Mouse (Mus musculus): ENCODE data around the gene Elob. TPM values are rescaled to one million over a fixed set of nuclear protein-coding genes. Genes with fewer than 3 reads are reported as not detected.

Elob gene
- polyA plus RNA-seq (2016; fragmentation: Nextera tagmentation; extraction: Ambion mirVana): 1,179 and 1,231 TPM in 2 replicates

- Histone ChIP-seq H3K27me3 (peaks cover 18% of the 10 kb centered on the region), H3K9ac (replicated peaks) (peak within 1 kb of the TSS; percentile 91), H3K4me2 (peak within 1 kb of the TSS; percentile 71), H3K4me1 (replicated peaks) (peaks cover 23% of the 10 kb centered on the region), H3K4me3 (replicated peaks) (peak within 1 kb of the TSS; percentile 82), H3K36me3 (peaks cover 30% of the 10 kb centered on the region), H3K9me3 (no peaks in the 10 kb centered on the region), H3K27ac (peak within 1 kb of the TSS; percentile 95)
- 2% methylated on average over 28 of the region's 42 CpGs for WGBS
- ATAC-seq (ENCODE audit: insufficient number of reproducible peaks, insufficient read depth, low FRiP score, low TSS enrichment, low read depth): peak; percentile 91
These were observed at the start of gene Elob for GRCm38 (mm10) chr17:23829064-23829619. Elob (minus strand) TSS chr17:23829136.

GRCm38 (mm10) chr17:23877166-23877565 lies 48.2 kb upstream of the Elob start:
- ATAC-seq (ENCODE audit: insufficient number of reproducible peaks, insufficient read depth, low FRiP score, low TSS enrichment, low read depth): no peak
- WGBS: 90% methylated on average over 2 of the region's 2 CpGs
- H3K36me3 ChIP-seq: no peaks in the 10 kb centered on the region
- no peak overlapping the region for H3K4me2 ChIP-seq
- H3K4me1 ChIP-seq (replicated peaks): no peaks in the 10 kb centered on the region
- H3K9ac ChIP-seq (replicated peaks): no peak overlapping the region
- H3K9me3 ChIP-seq: no peaks in the 10 kb centered on the region
- H3K27ac ChIP-seq: no peak overlapping the region
- no peak overlapping the region for H3K4me3 ChIP-seq (replicated peaks)
- H3K27me3 ChIP-seq: no peaks in the 10 kb centered on the region

GRCm38 (mm10) chr17:23876741-23877140 lies 47.8 kb upstream of the Elob start:
- H3K9me3 ChIP-seq: no peaks in the 10 kb centered on the region
- H3K4me1 ChIP-seq (replicated peaks): no peaks in the 10 kb centered on the region
- H3K36me3 ChIP-seq: no peaks in the 10 kb centered on the region
- H3K27ac ChIP-seq: no peak overlapping the region
- ATAC-seq (ENCODE audit: insufficient number of reproducible peaks, insufficient read depth, low FRiP score, low TSS enrichment, low read depth): no peak
- 51% methylated on average over 3 of the region's 3 CpGs for WGBS
- no peak overlapping the region for H3K4me3 ChIP-seq (replicated peaks)
- H3K9ac ChIP-seq (replicated peaks): no peak overlapping the region
- no peaks in the 10 kb centered on the region for H3K27me3 ChIP-seq
- no peak overlapping the region for H3K4me2 ChIP-seq

- H3K9ac ChIP-seq (replicated peaks): no peak overlapping the region
- H3K27me3 ChIP-seq: no peaks in the 10 kb centered on the region
- no peaks in the 10 kb centered on the region for H3K36me3 ChIP-seq
- 0 out of 2 replicates have a peak, but pooled peaks cover 3% of the 10 kb centered on the region for H3K4me1 ChIP-seq (replicated peaks)
- no peak overlapping the region for H3K4me3 ChIP-seq (replicated peaks)
- H3K9me3 ChIP-seq: no peaks in the 10 kb centered on the region
- H3K4me2 ChIP-seq: no peak overlapping the region
- H3K27ac ChIP-seq: no peak overlapping the region
- WGBS: 49% methylated on average over 8 of the region's 8 CpGs
- ATAC-seq (ENCODE audit: insufficient number of reproducible peaks, insufficient read depth, low FRiP score, low TSS enrichment, low read depth): no peak
These were observed 45.2 kb upstream of the Elob start for GRCm38 (mm10) chr17:23873884-23874856.

- WGBS: 90% methylated on average over 11 of the region's 11 CpGs
- Histone ChIP-seq H3K4me2 (no peak overlapping the region), H3K4me1 (replicated peaks) (0 out of 2 replicates have a peak, but pooled peaks cover 3% of the 10 kb centered on the region), H3K36me3 (no peaks in the 10 kb centered on the region), H3K9me3 (no peaks in the 10 kb centered on the region; the same call in 1 of the 2 replicates), H3K9ac (replicated peaks) (no peak overlapping the region), H3K4me3 (replicated peaks) (no peak overlapping the region), H3K27me3 (no peaks in the 10 kb centered on the region), H3K27ac (no peak overlapping the region)
- ATAC-seq (ENCODE audit: insufficient number of reproducible peaks, insufficient read depth, low FRiP score, low TSS enrichment, low read depth): no peak
These were observed 39.6 kb upstream of the Elob start for GRCm38 (mm10) chr17:23868513-23868912.

- Histone ChIP-seq H3K4me3 (replicated peaks) (no peak within 1 kb of the TSS), H3K36me3 (no peaks in the 10 kb centered on the region), H3K4me1 (replicated peaks) (0 out of 2 replicates have a peak, but pooled peaks cover 3% of the 10 kb centered on the region), H3K4me2 (no peak within 1 kb of the TSS), H3K27me3 (no peaks in the 10 kb centered on the region), H3K9ac (replicated peaks) (no peak within 1 kb of the TSS), H3K27ac (no peak within 1 kb of the TSS), H3K9me3 (no peaks in the 10 kb centered on the region; the same call in 1 of the 2 replicates)
- 85% methylated on average over 15 of the region's 15 CpGs for WGBS
- ATAC-seq (ENCODE audit: insufficient number of reproducible peaks, insufficient read depth, low FRiP score, low TSS enrichment, low read depth): no peak
These were observed 38.8 kb upstream of the Elob start, which contains the start of gene Prss21 for GRCm38 (mm10) chr17:23867756-23868155. Prss21 (plus strand) TSS chr17:23868056.

DNA sequence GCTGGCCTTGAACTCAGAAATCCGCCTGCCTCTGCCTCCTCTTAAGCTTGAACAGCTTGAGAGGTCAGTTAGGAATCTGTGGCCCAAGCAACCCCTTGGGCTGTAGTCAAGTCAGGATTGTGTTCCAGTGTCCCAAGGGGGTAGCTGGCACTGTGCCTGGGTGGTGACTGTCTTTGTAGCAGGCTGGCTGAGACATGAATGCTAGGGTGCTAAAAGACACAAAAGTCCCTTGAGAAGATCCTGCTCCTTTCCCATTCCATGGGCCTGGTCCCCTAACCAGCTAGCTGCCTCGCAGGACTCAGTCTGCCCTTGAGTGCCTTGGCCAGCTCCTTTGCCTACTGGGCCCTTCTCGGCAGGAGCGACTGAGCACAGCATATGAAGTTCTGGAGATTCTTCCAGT lies 34.0 kb upstream of the Elob start:
- no peaks in the 10 kb centered on the region for H3K36me3 ChIP-seq

GRCm38 (mm10) chr17:23857913-23858312 lies 29.0 kb upstream of the Elob start:
- no peak for ATAC-seq (ENCODE audit: insufficient number of reproducible peaks, insufficient read depth, low FRiP score, low TSS enrichment, low read depth)
- no peaks in the 10 kb centered on the region for H3K36me3 ChIP-seq
- no peak overlapping the region for H3K4me2 ChIP-seq
- no peaks in the 10 kb centered on the region for H3K27me3 ChIP-seq
- no peaks in the 10 kb centered on the region for H3K9me3 ChIP-seq
- H3K4me1 ChIP-seq (replicated peaks): no peaks in the 10 kb centered on the region
- H3K27ac ChIP-seq: no peak overlapping the region
- no peak overlapping the region for H3K9ac ChIP-seq (replicated peaks)
- WGBS: 64% methylated on average over 2 of the region's 2 CpGs
- H3K4me3 ChIP-seq (replicated peaks): no peak overlapping the region

More for the DNA sequence above, 34.0 kb upstream of the Elob start:
- Histone ChIP-seq H3K4me1 (replicated peaks) (no peaks in the 10 kb centered on the region), H3K9ac (replicated peaks) (no peak overlapping the region), H3K4me2 (no peak overlapping the region), H3K9me3 (no peaks in the 10 kb centered on the region; the same call in 1 of the 2 replicates), H3K27me3 (no peaks in the 10 kb centered on the region), H3K4me3 (replicated peaks) (no peak overlapping the region), H3K27ac (no peak overlapping the region)
- ATAC-seq (ENCODE audit: insufficient number of reproducible peaks, insufficient read depth, low FRiP score, low TSS enrichment, low read depth): no peak
- WGBS: 87% methylated on average over 4 of the region's 4 CpGs

DNA sequence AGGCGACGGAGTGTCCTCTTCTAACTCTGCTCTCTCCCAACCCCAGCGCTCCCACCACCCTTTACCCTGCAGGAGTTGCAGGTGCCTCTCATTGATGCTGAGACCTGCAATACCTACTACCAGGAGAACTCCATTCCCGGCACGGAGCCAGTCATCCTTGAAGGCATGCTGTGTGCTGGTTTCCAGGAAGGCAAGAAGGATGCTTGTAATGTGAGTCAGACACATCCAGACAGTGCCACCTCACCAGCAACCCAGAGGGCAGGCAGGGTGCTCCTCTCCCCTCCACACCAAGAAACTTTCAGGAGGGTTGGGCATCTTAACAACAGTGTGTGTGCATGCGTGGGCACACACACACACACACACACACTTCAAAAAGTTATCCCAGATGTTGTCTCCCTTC lies 28.3 kb upstream of the Elob start:
- Histone ChIP-seq H3K36me3 (no peaks in the 10 kb centered on the region), H3K9ac (replicated peaks) (no peak overlapping the region), H3K27me3 (no peaks in the 10 kb centered on the region), H3K4me2 (no peak overlapping the region), H3K9me3 (no peaks in the 10 kb centered on the region), H3K4me1 (replicated peaks) (no peaks in the 10 kb centered on the region), H3K4me3 (replicated peaks) (no peak overlapping the region), H3K27ac (no peak overlapping the region)
- WGBS: 84% methylated on average over 6 of the region's 6 CpGs
- no peak for ATAC-seq (ENCODE audit: insufficient number of reproducible peaks, insufficient read depth, low FRiP score, low TSS enrichment, low read depth)

DNA sequence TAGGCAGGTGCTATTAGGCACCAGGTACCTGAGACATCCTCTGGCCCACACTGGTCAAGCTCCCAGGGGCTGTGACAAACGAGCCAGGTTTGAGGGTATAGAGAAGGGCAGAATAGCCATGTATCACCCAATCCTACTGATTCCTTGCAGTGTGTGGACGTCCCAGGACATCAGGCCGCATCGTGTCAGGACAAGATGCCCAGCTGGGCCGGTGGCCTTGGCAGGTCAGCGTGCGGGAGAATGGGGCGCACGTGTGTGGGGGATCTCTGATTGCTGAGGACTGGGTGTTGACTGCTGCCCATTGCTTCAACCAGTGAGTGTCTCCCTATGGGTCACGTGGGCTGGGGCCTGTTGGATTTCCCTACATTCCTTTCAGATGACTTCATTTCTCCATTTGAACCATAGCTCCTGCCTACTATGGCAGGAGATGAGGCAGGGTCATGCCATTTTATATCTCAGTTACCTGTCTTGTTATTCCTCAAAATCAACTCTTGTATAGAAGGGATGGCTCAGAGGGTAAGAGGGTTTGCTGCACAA lies 25.4 kb upstream of the Elob start:
- H3K4me1 ChIP-seq (replicated peaks): no peaks in the 10 kb centered on the region
- H3K9me3 ChIP-seq: no peaks in the 10 kb centered on the region; the same call in 1 of the 2 replicates
- H3K9ac ChIP-seq (replicated peaks): no peak overlapping the region
- no peak overlapping the region for H3K4me3 ChIP-seq (replicated peaks)
- no peaks in the 10 kb centered on the region for H3K27me3 ChIP-seq
- no peak overlapping the region for H3K4me2 ChIP-seq
- ATAC-seq (ENCODE audit: insufficient number of reproducible peaks, insufficient read depth, low FRiP score, low TSS enrichment, low read depth): no peak
- 87% methylated on average over 10 of the region's 10 CpGs for WGBS
- no peaks in the 10 kb centered on the region for H3K36me3 ChIP-seq
- H3K27ac ChIP-seq: no peak overlapping the region

- no peak for ATAC-seq (ENCODE audit: insufficient number of reproducible peaks, insufficient read depth, low FRiP score, low TSS enrichment, low read depth)
- Histone ChIP-seq H3K4me3 (replicated peaks) (no peak overlapping the region), H3K9me3 (no peaks in the 10 kb centered on the region; the same call in 1 of the 2 replicates), H3K27me3 (no peaks in the 10 kb centered on the region), H3K4me2 (no peak overlapping the region), H3K27ac (no peak overlapping the region), H3K36me3 (no peaks in the 10 kb centered on the region), H3K9ac (replicated peaks) (no peak overlapping the region), H3K4me1 (replicated peaks) (no peaks in the 10 kb centered on the region)
- WGBS: 39% methylated on average over 5 of the region's 5 CpGs
These were observed 24.4 kb upstream of the Elob start for GRCm38 (mm10) chr17:23853292-23853691.

All from limb, embryonic 12.5 days (tissue).